Mouse (Mus musculus) myocyte (in vitro differentiated cells): ENCODE measurements at regions not wholly inside any gene's neighbourhood (a gene's known extent, or its start where the extent isn't known, plus 50 kb on each side); places are given as distances from the start of the nearest gene placed in this dataset.

Experiments
- H3K27me3 ChIP-seq: one replicate; pipeline ENCODE4 v1.6.1; 2011; ENCODE audit not compliant: control insufficient read depth, insufficient read depth, insufficient read length
- H3K36me3 ChIP-seq: one replicate; pipeline ENCODE4 v1.6.1; 2011; ENCODE audit not compliant: control insufficient read depth, insufficient read depth
- H3K4me2 ChIP-seq: one replicate; pipeline ENCODE4 v1.6.1; 2011; ENCODE audit warnings: low read depth, control low read depth
- H3K4me3 ChIP-seq: one replicate; pipeline ENCODE4 v1.5.1; 2011; ENCODE audit warnings: mild to moderate bottlenecking, control low read depth, moderate library complexity
- H3K79me2 ChIP-seq: one replicate; pipeline ENCODE4 v1.6.1; 2011; ENCODE audit not compliant: control insufficient read depth, insufficient read depth
- H3ac ChIP-seq: one replicate; pipeline ENCODE4 v1.6.1; 2011; ENCODE audit not compliant: control insufficient read depth, insufficient read length
- CEBPB ChIP-seq: IDR thresholded peaks from 2 replicates; pipeline ENCODE4 v1.6.1; 2011; ENCODE audit warnings: mild to moderate bottlenecking, moderate library complexity; ENCODE audit not compliant: poor library complexity, insufficient read depth, severe bottlenecking
- E2F4 ChIP-seq: IDR thresholded peaks from one replicate; pipeline ENCODE4 v1.6.1; 2011; ENCODE audit warnings: mild to moderate bottlenecking, control low read depth, moderate library complexity; ENCODE audit not compliant: insufficient read depth
- MAX ChIP-seq: IDR thresholded peaks from one replicate; pipeline ENCODE4 v1.6.1; 2011; ENCODE audit warnings: low read depth, mild to moderate bottlenecking, control low read depth
- MYOD1 ChIP-seq, 3 experiments: IDR thresholded peaks; one replicate each; pipeline ENCODE4 v1.6.1; 2011; ENCODE audit warnings: control low read depth in 2 of 3, low read depth in 2 of 3, mild to moderate bottlenecking in 2 of 3, moderate library complexity in 1 of 3; ENCODE audit not compliant: insufficient read length in 2 of 3, control insufficient read depth in 1 of 3
- MYOG ChIP-seq, 3 experiments: IDR thresholded peaks; one replicate each; pipeline ENCODE4 v1.6.1; 2011; ENCODE audit warnings: control low read depth in 2 of 3, low read depth in 2 of 3, mild to moderate bottlenecking in 2 of 3; ENCODE audit not compliant: insufficient read length in 2 of 3, control insufficient read depth in 1 of 3, insufficient read depth in 1 of 3
- POLR2A ChIP-seq: IDR thresholded peaks from one replicate; pipeline ENCODE4 v1.6.1; 2011; ENCODE audit warnings: low read depth, mild to moderate bottlenecking, control low read depth, moderate library complexity; ENCODE audit not compliant: insufficient read length
- POLR2AphosphoS2 ChIP-seq: IDR thresholded peaks from one replicate; pipeline ENCODE4 v1.6.1; 2011; ENCODE audit warnings: low read depth, control low read depth; ENCODE audit not compliant: insufficient read length
- REST ChIP-seq: IDR thresholded peaks from one replicate; pipeline ENCODE4 v1.6.1; 2011; ENCODE audit warnings: mild to moderate bottlenecking, control low read depth, moderate library complexity; ENCODE audit not compliant: insufficient read depth, insufficient read length
- SRF ChIP-seq: IDR thresholded peaks from one replicate; pipeline ENCODE4 v1.6.1; 2011; ENCODE audit warnings: low read depth; ENCODE audit not compliant: control insufficient read depth, insufficient read length
- TCF12 ChIP-seq: IDR thresholded peaks from one replicate; pipeline ENCODE4 v1.6.1; 2011; ENCODE audit warnings: mild to moderate bottlenecking, control low read depth; ENCODE audit not compliant: poor library complexity, insufficient read depth, severe bottlenecking
- TCF3 ChIP-seq: IDR thresholded peaks from one replicate; pipeline ENCODE4 v1.6.1; 2011; ENCODE audit warnings: low read depth, control low read depth; ENCODE audit not compliant: insufficient read length
- USF1 ChIP-seq: IDR thresholded peaks from one replicate; pipeline ENCODE4 v1.6.1; 2011; ENCODE audit warnings: low read depth, mild to moderate bottlenecking, control low read depth, moderate library complexity

DNA sequence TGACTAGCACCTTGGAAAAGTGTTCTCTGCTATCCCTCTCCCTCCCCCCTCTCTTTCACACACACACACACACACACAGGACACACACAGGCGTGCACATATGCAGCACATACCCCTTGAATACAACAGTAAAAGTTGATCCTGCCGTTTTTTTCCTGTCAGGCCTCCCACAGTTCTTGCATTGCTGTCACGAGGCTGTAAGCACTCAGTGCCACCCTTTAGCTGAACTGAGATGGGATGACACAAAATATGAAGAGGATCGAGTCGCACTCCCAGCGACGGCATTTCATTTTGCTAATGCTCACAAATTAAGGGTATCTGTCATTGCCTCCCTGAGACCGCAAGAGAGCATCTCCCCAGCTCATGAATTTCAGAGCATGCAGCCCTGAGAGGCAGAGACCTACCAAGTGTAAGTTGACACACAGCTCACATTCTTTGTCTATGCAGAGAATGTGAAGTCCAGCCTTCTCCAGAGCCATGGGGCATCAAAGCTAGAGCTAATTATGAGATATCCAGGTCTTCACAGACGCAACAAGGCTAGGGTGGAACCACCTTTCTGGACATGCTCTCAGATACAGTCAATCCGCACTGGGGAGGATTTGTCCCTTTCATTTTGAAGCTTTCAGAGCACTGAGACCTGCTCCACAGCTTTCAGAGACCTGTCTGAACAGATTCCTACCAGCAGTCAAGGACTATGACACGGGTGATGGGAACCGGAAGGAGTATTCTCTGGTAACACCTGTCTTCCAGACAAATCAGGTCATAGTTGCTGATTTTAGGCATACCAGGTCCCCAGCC lies 152.3 kb downstream of the Cmpk2 start:
- H3K36me3 ChIP-seq: no peaks in the 10 kb centered on the region
- no peaks in the 10 kb centered on the region for H3K79me2 ChIP-seq
- no peak overlapping the region for H3K4me2 ChIP-seq
- no peak for TF ChIP-seq CEBPB
- TF ChIP-seq MYOD1 (IDR thresholded peaks at IDR 0.05; ENCODE audit: control insufficient read depth in 1 of 3, insufficient read length in 2 of 3, low read depth in 2 of 3): no peak
- H3ac ChIP-seq: no peak overlapping the region
- H3K4me3 ChIP-seq: no peak overlapping the region
- no peaks in the 10 kb centered on the region for H3K27me3 ChIP-seq

DNA sequence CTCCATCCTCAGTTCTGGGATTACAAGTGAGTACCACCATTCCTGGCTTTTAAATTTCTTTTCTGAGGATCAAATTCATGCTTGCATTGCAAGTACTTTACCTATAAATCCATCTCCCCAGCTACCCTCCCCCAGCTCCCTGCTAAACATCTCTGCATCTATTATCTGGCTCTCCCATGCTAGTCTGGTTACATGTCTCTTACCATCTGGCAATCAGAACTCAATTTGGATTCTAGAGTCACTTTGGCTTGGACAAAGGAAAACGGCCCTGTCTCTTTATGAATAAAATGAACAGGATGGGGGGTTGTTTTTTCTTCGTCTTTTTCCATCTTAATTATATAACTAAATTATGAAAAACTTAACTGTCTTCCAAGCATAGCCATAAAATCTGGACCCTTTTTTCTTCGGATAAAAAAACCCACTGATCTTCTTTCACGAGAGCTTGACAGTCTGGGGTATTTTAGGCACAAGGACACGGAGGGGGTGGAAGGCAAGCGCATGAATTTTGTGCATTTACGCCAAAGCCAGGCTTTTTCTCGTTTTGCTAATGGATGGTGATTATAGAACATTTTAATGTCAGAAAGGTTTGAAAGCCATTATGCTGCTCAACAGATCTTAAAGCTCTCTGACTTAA lies 151.6 kb downstream of the Cmpk2 start:
- Histone ChIP-seq H3ac (no peak overlapping the region), H3K79me2 (no peaks in the 10 kb centered on the region), H3K4me2 (no peak overlapping the region), H3K27me3 (no peaks in the 10 kb centered on the region), H3K4me3 (no peak overlapping the region), H3K36me3 (no peaks in the 10 kb centered on the region)
- TF ChIP-seq CEBPB: no peak

DNA sequence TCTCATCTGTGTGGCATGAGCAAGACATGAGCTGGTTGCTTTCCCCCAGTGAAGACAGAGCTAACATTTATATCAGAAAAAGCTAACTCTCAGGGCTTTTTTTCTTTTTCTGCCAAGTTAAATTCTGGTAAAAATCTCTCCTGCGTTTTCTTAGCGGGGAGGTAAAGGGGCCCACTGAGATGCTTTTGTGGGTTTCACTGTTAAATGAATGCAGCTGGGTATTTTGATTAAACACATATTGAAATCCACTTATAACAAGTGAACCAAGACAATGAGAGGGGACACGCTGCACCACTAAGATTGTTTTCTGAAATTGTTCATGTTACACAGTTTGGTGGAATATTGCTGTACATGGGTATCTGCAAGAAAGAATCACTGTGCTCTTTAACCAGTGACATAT lies 149.0 kb downstream of the Cmpk2 start:
- Histone ChIP-seq H3K4me2 (no peak overlapping the region), H3K4me3 (no peak overlapping the region), H3ac (no peak overlapping the region), H3K27me3 (no peaks in the 10 kb centered on the region), H3K79me2 (no peaks in the 10 kb centered on the region), H3K36me3 (no peaks in the 10 kb centered on the region)
- no peak for TF ChIP-seq TCF3
- no peak for TF ChIP-seq MYOG (IDR thresholded peaks at IDR 0.05; ENCODE audit: control insufficient read depth in 1 of 3, insufficient read depth in 1 of 3, insufficient read length in 2 of 3, low read depth in 2 of 3)
- TF ChIP-seq POLR2A: no peak
- TF ChIP-seq POLR2AphosphoS2: no peak
- no peak for TF ChIP-seq CEBPB
- TF ChIP-seq MYOD1 (IDR thresholded peaks at IDR 0.05; ENCODE audit: control insufficient read depth in 1 of 3, insufficient read length in 2 of 3, low read depth in 2 of 3): no peak
- TF ChIP-seq SRF: no peak
- TF ChIP-seq TCF12: no peak
- no peak for TF ChIP-seq USF1
- TF ChIP-seq MAX: no peak
- no peak for TF ChIP-seq REST
- TF ChIP-seq E2F4: no peak

DNA sequence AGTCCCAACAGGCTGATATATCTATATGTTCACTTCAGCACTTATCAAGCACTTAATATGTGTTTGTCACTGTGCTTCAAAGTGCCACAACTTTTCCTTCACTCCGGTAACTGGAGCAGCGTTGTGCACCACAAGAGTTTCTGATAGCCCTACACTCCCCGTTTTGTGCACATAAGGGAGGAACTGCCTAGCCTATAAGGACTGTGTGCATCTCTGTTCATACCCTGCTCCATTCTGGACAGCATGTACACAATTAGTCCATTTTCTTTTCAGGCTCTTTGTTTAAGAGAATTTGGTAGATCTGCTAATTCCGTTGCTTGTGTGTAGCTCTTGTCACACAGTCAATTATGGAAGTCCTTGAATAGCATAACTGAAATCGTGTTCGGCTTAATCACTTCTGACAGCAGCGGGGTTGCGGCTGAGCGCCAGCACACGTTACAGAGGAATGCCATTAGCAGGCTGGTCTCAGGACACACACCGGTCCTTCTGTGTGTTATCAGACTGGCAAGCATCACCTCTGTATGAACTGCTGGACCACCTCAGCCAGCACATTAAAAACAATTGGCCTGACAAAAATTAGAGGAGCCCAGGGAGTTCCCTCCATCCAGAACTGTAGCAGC lies 144.2 kb downstream of the Cmpk2 start:
- TF ChIP-seq MYOG (IDR thresholded peaks at IDR 0.05; ENCODE audit: control insufficient read depth in 1 of 3, insufficient read depth in 1 of 3, insufficient read length in 2 of 3, low read depth in 2 of 3): no peak
- TF ChIP-seq TCF12: no peak
- TF ChIP-seq MYOD1 (IDR thresholded peaks at IDR 0.05; ENCODE audit: control insufficient read depth in 1 of 3, insufficient read length in 2 of 3, low read depth in 2 of 3): no peak
- no peak for TF ChIP-seq REST
- Histone ChIP-seq H3K27me3 (no peaks in the 10 kb centered on the region), H3K36me3 (no peaks in the 10 kb centered on the region), H3K4me3 (no peak overlapping the region), H3ac (no peak overlapping the region), H3K79me2 (no peaks in the 10 kb centered on the region), H3K4me2 (no peak overlapping the region)

DNA sequence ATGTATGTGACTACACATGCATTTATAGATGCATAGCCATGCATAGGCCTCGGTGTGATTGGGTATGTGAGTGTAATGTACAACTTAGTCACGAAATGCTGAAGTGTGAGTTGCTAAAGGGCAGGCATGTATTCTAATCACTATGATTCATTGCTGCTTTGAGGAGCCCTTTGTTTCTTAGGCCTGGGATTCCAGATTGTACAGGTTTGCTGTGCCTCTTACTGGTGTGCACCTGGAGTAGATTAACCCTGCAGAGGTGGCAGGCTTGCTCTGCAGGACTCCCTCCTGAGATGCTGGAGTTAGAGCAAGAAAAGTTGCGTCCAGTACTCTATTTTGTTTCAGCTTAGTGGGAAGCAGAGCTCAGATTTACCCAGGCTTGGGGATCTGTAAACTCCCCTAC lies 141.1 kb downstream of the Cmpk2 start:
- Histone ChIP-seq H3K27me3 (no peaks in the 10 kb centered on the region), H3K36me3 (no peaks in the 10 kb centered on the region), H3K4me3 (no peak overlapping the region), H3K4me2 (no peak overlapping the region), H3ac (no peak overlapping the region), H3K79me2 (no peaks in the 10 kb centered on the region)
- TF ChIP-seq REST (no peak), POLR2AphosphoS2 (no peak), MAX (no peak), E2F4 (no peak), CEBPB (no peak), MYOG (IDR thresholded peaks at IDR 0.05; ENCODE audit: control insufficient read depth in 1 of 3, insufficient read depth in 1 of 3, insufficient read length in 2 of 3, low read depth in 2 of 3) (no peak), MYOD1 (IDR thresholded peaks at IDR 0.05; ENCODE audit: control insufficient read depth in 1 of 3, insufficient read length in 2 of 3, low read depth in 2 of 3) (no peak), TCF12 (no peak), USF1 (no peak), TCF3 (no peak), SRF (no peak), POLR2A (no peak)
